In the genomic region with DNA sequence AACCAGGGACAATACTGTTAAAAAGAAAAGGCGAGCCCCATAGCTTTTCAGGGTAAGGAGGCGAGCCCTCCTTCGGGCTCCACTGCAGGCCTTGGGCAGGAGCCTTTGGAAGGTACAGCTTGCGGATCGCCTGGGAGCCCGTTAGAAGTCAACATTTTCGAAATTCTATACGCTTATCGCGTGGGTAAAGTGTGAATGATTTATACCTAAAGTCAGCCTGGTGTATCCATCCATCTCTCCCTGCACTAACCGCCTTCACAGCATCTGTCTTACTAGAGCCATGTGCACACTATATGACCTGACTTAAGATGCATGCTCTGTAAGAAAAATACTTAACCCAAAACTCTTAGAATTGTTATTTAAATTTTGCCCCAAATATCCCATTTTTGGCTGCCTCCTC, we compare ENCODE assay signal across 17 mouse cellular contexts. TPM values are rescaled to one million over a fixed set of nuclear protein-coding genes. Genes with fewer than 3 reads are reported as not detected.
DNase-seq lines count a peak whose midpoint lies in the region; ATAC-seq and TF ChIP-seq lines count a peak whose summit lies in the region.
"Had no signal": no experiment of that assay in that cellular context is flagged by ENCODE, and none has a peak within 500 bp of the region (broad histone marks: within the 10 kb centered on the region; RNA-seq: fewer than 3 reads in every experiment).

No protein-coding gene starts in this region.

- peaks cover 41% of the 10 kb centered on the region for H3K4me1 ChIP-seq in limb, embryonic 13.5 days
- H3K4me1 ChIP-seq in hindbrain, postnatal 0 days (ENCODE audit: insufficient read depth, low read length), result 0 out of 2 replicates have a peak, but pooled peaks cover 6% of the 10 kb centered on the region

- WGBS in limb, embryonic 13.5 days, result 82% methylated on average over 11 of the region's 11 CpGs
- 93% methylated on average over 11 of the region's 11 CpGs for WGBS in hindbrain, postnatal 0 days

- H3K9me3 ChIP-seq in limb, embryonic 13.5 days, result no peaks in the 10 kb centered on the region
- H3K9me3 ChIP-seq in hindbrain, postnatal 0 days (ENCODE audit: low read length), result no peaks in the 10 kb centered on the region
- H3K9me3 ChIP-seq: embryonic facial prominence, embryonic 12.5 days had no signal

- peak overlapping the region; percentile 58; the same call in 1 of the 2 replicates for H3K27ac ChIP-seq in layer of hippocampus, adult 2 months
- H3K27ac ChIP-seq in limb, embryonic 13.5 days, result peak overlapping the region; percentile 44
- H3K27ac ChIP-seq in hindbrain, postnatal 0 days, result no peak overlapping the region
- H3K27ac ChIP-seq: embryonic facial prominence, embryonic 12.5 days had no signal

- peak; percentile 79 for DNase-seq in heart, adult 11 months
- no peak for DNase-seq in heart, postnatal 36 days
- DNase-seq in layer of hippocampus, adult 2 months (ENCODE audit: low spot score in 2 of 2), result no peak
- DNase-seq in layer of hippocampus, adult 9-10 months (ENCODE audit: low spot score), result no peak
- peak; percentile 50 for DNase-seq in brain, adult 2 months (ENCODE audit: low read depth, low spot score)
- no peak for DNase-seq in hindbrain, postnatal 0 days (ENCODE audit: low spot score)
- no peak for DNase-seq in cerebellum, adult 11-12 months
- DNase-seq: cerebellum, postnatal 36 days; midbrain, embryonic 14.5 days; right cerebral cortex, postnatal 4 days; thymus, postnatal 4 days had no signal

- no peak for TF ChIP-seq CTCF in layer of hippocampus, adult 2 months (conservative IDR thresholded peaks at IDR 0.05)
- no peak for TF ChIP-seq CTCF in hindbrain, postnatal 0 days (IDR thresholded peaks at IDR 0.05; ENCODE audit: low read depth)

- H3K9ac ChIP-seq in limb, embryonic 13.5 days, result no peak overlapping the region
- no peak overlapping the region for H3K9ac ChIP-seq in hindbrain, postnatal 0 days (replicated peaks; ENCODE audit: low read length)
- H3K9ac ChIP-seq: embryonic facial prominence, embryonic 12.5 days; hindbrain, embryonic 14.5 days had no signal

- intact Hi-C loops in heart, postnatal 36 days (cut with DNase I), result no loop called here

- no peak for ATAC-seq in limb, embryonic 13.5 days (ENCODE audit: low FRiP score, low read depth)
- ATAC-seq in hindbrain, postnatal 0 days, result no peak
- ATAC-seq: Patski had no signal

- peaks cover 26% of the 10 kb centered on the region for H3K27me3 ChIP-seq in limb, embryonic 13.5 days
- no peaks in the 10 kb centered on the region for H3K27me3 ChIP-seq in hindbrain, postnatal 0 days (ENCODE audit: insufficient read depth, low read length)
- H3K27me3 ChIP-seq: Patski had no signal

- H3K36me3 ChIP-seq in limb, embryonic 13.5 days, result no peaks in the 10 kb centered on the region
- no peaks in the 10 kb centered on the region for H3K36me3 ChIP-seq in hindbrain, postnatal 0 days (ENCODE audit: insufficient read depth, low read length)
- H3K36me3 ChIP-seq: embryonic facial prominence, embryonic 12.5 days had no signal

- H3K4me3 ChIP-seq in layer of hippocampus, adult 2 months, result no peak overlapping the region
- no peak overlapping the region for H3K4me3 ChIP-seq in limb, embryonic 13.5 days
- no peak overlapping the region for H3K4me3 ChIP-seq in hindbrain, postnatal 0 days (ENCODE audit: low read length)
- H3K4me3 ChIP-seq: embryonic facial prominence, embryonic 12.5 days had no signal

- H3K4me2 ChIP-seq in limb, embryonic 13.5 days (replicated peaks), result no peak overlapping the region
- H3K4me2 ChIP-seq in hindbrain, postnatal 0 days (ENCODE audit: low read depth, low read length), result no peak overlapping the region
- H3K4me2 ChIP-seq: embryonic facial prominence, embryonic 12.5 days; hindbrain, embryonic 14.5 days had no signal

RNA-seq across cellular contexts. Expression of a gene that starts 48.6 kb away (rescaled TPM):
- 10 to 100 TPM; 52.1 to 87.0 TPM for total RNA-seq in heart, postnatal 36 days (2021)
- 10 to 100 TPM; 45.9 to 53.2 TPM for total RNA-seq in layer of hippocampus, adult 2 months (2021)
- 25.3 and 25.6 TPM in 2 replicates for polyA plus RNA-seq in limb, embryonic 13.5 days (2015; fragmentation: Nextera tagmentation; extraction: Ambion mirVana)
- 139 and 147 TPM in 2 replicates for total RNA-seq in hindbrain, postnatal 0 days (2014; rRNA removed)
- 33.7 and 36.5 TPM in 2 replicates for polyA plus RNA-seq in hindbrain, postnatal 0 days (2015; fragmentation: Nextera tagmentation; extraction: Ambion mirVana)
- total RNA-seq: granulocyte monocyte progenitor cell, adult 5-6 weeks; megakaryocyte progenitor cell, adult 5-6 weeks had no signal

Comparison
In these comparisons a context has a peak if more than half of its experiments do, and no peak if none do; other contexts are left out.
1. DNase-seq: peak in heart, adult 11 months (single experiment) and brain, adult 2 months (single experiment); none in heart, postnatal 36 days (0 of 2), layer of hippocampus, adult 2 months (0 of 2), layer of hippocampus, adult 9-10 months (single experiment), hindbrain, postnatal 0 days (single experiment) and cerebellum, adult 11-12 months (single experiment).